Mouse (Mus musculus) forebrain, embryonic 14.5 days (tissue): ENCODE measurements around the gene Tns1. TPM values are rescaled to one million over a fixed set of nuclear protein-coding genes. Genes with fewer than 3 reads are reported as not detected.

Experiments used
- ATAC-seq: fragments of 200-750 bp; cut with Nextera tagmentation; 2 replicates; pipeline ENCODE4 v1.8.0; 2017; ENCODE audit warnings: mild to moderate bottlenecking, moderate library complexity
- DNase-seq: peaks from one replicate; pipeline ENCODE4 v3.0.0-alpha.2; 2015; ENCODE audit warnings: low spot score
- H3K27ac ChIP-seq: fragments of 300-500 bp; sonication (generic); 2 replicates; pipeline ENCODE4 v1.5.1; 2014; ENCODE audit warnings: low read depth, mild to moderate bottlenecking, control low read depth, low read length, moderate library complexity
- H3K27me3 ChIP-seq: fragments of 300-500 bp; sonication (generic); replicated peaks from 2 replicates; pipeline ENCODE4 v1.6.1; 2014; ENCODE audit warnings: low read length, control low read depth, mixed read lengths; ENCODE audit not compliant: control insufficient read depth, insufficient read depth
- H3K36me3 ChIP-seq: fragments of 300-500 bp; sonication (generic); 2 replicates; pipeline ENCODE4 v1.6.1; 2014; ENCODE audit warnings: low read length, control low read depth; ENCODE audit not compliant: control insufficient read depth, insufficient read depth
- H3K4me1 ChIP-seq: fragments of 300-500 bp; sonication (generic); 2 replicates; pipeline ENCODE4 v1.6.1; 2014; ENCODE audit warnings: antibody characterized with exemption, low read length, control low read depth; ENCODE audit not compliant: control insufficient read depth, insufficient read depth
- H3K4me2 ChIP-seq: fragments of 300-500 bp; sonication (generic); 2 replicates; pipeline ENCODE4 v1.6.1; 2014; ENCODE audit warnings: mild to moderate bottlenecking, control low read depth, low read length
- H3K4me3 ChIP-seq: fragments of 300-500 bp; sonication (generic); 2 replicates; pipeline ENCODE4 v1.5.1; 2014; ENCODE audit warnings: low read depth, low read length, control low read depth
- H3K9ac ChIP-seq: fragments of 300-500 bp; sonication (generic); 2 replicates; pipeline ENCODE4 v1.6.1; 2014; ENCODE audit warnings: mild to moderate bottlenecking, low read length, control low read depth, moderate library complexity
- H3K9me3 ChIP-seq: fragments of 300-500 bp; sonication (generic); replicated peaks from 2 replicates; pipeline ENCODE4 v1.6.1; 2016; ENCODE audit warnings: low read length, control low read depth, mixed read lengths; ENCODE audit not compliant: control insufficient read depth
- WGBS: fragments of 180-500 bp; shearing (Covaris S2); extraction: QIAGEN DNeasy Blood & Tissue Kit; methylation state at CpG from one replicate; pipeline ENCODE4 v1.1.7; 2014; 5-methylcytosine and 5-hydroxymethylcytosine counted together
- polyA plus RNA-seq: library from polyadenylated mRNA; unstranded; fragments of >200 nt; fragmentation: Nextera tagmentation; extraction: Ambion mirVana; gene quantifications from 2 replicates; pipeline ENCODE4 v1.2.1, GENCODE M21; 2014

Gene Tns1
- polyA plus RNA-seq, 1 experiment from 2014 or later, result 7.7 TPM

DNA sequence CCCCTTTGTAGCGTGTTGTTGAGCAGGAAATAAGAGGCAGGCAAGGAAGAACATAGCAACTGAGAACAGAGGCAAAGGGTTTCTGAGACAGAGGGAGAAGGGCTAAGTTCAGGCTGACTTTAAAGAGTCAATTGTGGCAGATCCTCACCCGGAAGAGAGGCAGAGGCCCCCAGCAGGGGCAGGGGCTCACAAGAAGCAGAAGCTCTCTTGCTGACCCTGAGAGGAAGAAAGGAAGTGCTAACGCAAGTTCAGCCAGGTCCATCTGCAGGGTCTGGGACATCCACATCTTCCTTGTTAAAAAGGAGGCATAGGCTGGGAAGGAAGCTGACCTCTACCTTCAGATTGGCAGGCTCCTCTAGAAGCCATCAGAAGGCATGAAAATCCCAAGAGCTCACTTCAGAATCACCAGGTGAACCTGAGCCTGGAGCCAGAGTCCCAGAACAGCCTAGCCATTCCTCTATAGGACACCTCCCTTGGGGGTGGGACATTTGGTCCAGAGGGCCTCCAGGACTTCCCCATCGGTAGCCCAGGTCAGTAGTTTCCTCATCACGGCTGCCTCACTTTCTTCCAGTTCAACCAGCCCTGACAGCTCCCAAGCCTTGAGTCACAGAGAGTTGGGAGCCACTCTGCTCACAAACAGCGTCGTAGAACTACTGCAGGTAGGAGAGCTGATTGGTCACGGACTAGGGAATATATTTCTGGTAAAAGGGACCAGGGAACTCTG, 29.4 kb upstream of the Tns1 start, which contains the start of gene Cxcr2:
Gene Cxcr2 (plus strand): TSS at position 529 of the 724 bp plus-strand sequence.
- no peak for DNase-seq
- no peaks in the 10 kb centered on the region for H3K4me1 ChIP-seq
- no peaks in the 10 kb centered on the region for H3K36me3 ChIP-seq
- H3K27me3 ChIP-seq, result no peaks in the 10 kb centered on the region
- H3K4me3 ChIP-seq, result no peak within 1 kb of the TSS
- H3K27ac ChIP-seq, result no peak within 1 kb of the TSS
- WGBS, result 79% methylated on average over 8 of the region's 8 CpGs
- no peak for ATAC-seq
- no peak within 1 kb of the TSS for H3K9ac ChIP-seq
- H3K4me2 ChIP-seq, result no peak within 1 kb of the TSS
- H3K9me3 ChIP-seq, result no peaks in the 10 kb centered on the region

DNA sequence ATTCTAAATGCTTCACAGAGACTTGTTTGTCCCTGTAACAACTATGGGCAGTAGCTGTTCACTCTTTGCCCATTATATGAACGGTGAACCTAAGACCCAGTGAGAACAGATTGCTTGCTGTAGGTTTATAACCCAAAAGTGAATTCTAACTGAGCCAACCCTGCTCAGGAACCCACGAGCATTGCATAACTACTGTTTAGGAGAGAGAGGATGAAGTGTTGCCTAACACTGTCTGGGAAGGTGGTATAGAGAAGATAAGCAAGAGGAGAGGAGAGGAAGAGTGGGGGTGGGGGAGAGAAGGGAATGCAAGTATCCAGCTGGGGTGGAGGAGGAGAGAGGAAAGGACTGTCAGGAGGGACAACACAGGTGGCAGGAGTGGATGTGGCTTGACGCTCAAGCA, 26.8 kb upstream of the Tns1 start:
- Histone ChIP-seq H3K4me2 (no peak overlapping the region), H3K9ac (no peak overlapping the region), H3K4me1 (no peaks in the 10 kb centered on the region), H3K4me3 (no peak overlapping the region), H3K36me3 (no peaks in the 10 kb centered on the region), H3K27ac (no peak overlapping the region), H3K27me3 (no peaks in the 10 kb centered on the region), H3K9me3 (no peaks in the 10 kb centered on the region)
- DNase-seq (no peak), ATAC-seq (no peak)
- WGBS, result 84% methylated on average over 3 of the region's 3 CpGs

DNA sequence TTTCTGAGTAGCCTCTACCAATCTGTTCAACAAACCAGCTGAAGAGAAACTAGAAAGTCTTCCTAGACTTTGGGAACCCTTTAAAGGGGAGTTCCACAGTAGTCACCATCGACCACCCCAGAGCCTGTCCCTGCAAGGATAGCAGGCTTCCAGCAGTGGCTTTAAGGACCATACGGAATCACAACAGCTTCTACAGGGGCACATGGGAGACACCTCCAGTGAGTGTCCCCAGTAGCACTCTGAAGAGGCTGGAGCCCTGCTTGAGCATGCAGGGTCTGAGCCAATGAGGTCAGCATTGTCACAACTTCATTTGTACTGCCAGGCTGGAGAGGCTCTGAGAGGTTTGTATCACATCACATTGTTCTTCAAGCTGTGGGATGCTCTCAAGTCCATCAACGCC, 25.9 kb upstream of the Tns1 start:
- H3K4me2 ChIP-seq, result no peak overlapping the region
- H3K4me1 ChIP-seq, result no peaks in the 10 kb centered on the region
- no peaks in the 10 kb centered on the region for H3K27me3 ChIP-seq
- no peak overlapping the region for H3K9ac ChIP-seq
- no peaks in the 10 kb centered on the region for H3K9me3 ChIP-seq
- WGBS, result 62% methylated on average over 3 of the region's 3 CpGs
- no peaks in the 10 kb centered on the region for H3K36me3 ChIP-seq
- no peak for ATAC-seq
- no peak overlapping the region for H3K4me3 ChIP-seq
- no peak overlapping the region for H3K27ac ChIP-seq
- no peak for DNase-seq

DNA sequence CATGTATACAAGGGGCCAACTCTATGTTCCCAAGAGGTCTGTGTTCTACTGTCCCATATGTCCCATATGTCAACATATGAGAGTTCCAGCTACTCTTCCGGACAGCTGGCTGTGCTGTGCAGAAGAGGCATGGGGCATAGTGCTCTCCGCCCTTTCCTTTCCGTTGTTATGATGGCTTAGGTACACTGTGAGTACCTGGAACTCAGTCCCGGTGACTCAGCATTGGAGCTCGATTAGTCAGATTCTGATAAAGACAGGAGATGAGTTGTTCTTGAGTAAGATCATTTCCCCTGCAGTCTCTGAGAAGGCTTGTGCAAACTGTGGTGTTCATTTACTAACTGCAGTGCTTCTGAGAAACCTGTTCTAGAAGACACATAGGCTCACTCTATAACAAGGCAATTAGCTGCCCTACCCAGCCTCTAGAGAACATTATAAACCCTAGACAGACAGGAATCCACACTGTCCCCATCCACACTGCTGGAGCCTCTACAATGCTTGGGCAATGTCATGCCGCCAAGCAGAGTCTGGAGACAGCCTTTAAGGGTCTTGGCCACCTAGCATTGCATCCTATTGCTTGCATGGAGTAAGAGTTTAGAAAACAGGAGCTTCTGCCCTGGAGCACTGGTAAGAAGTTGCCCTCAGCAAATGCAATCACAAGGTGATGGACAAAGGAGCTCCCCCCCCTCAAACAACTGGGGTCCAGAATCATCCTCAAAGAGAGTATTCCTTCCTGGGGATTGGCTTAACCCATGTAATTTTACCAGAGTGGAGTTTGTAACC, 25.0 kb upstream of the Tns1 start:
- H3K27ac ChIP-seq, result no peak overlapping the region
- H3K4me2 ChIP-seq, result no peak overlapping the region
- H3K27me3 ChIP-seq, result no peaks in the 10 kb centered on the region
- ATAC-seq, result no peak
- no peaks in the 10 kb centered on the region for H3K9me3 ChIP-seq
- no peaks in the 10 kb centered on the region for H3K4me1 ChIP-seq
- 93% methylated on average over 6 of the region's 6 CpGs for WGBS
- no peak overlapping the region for H3K9ac ChIP-seq
- no peak for DNase-seq
- H3K4me3 ChIP-seq, result no peak overlapping the region
- no peaks in the 10 kb centered on the region for H3K36me3 ChIP-seq

DNA sequence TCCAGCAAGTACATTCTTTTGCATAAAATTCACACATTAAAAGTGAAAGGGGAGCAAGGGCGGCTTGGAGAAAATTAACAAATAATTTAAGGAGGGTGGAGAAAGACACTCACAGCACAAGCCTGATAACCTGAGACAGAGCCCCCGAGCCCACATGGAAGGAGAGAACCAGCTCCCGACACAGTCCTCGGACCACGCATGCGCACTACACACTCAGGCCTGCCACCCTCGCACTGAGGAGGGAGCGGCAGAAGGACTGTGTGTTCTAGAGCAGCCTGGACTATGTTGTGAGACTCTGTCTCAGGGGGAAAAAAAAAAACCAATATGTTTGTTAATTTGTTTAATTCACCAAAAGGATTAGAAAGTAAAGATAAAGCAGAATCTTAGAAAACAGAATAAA, 17.5 kb upstream of the Tns1 start:
- no peaks in the 10 kb centered on the region for H3K27me3 ChIP-seq
- ATAC-seq (no peak), DNase-seq (no peak)
- no peak overlapping the region for H3K9ac ChIP-seq
- H3K9me3 ChIP-seq, result no peaks in the 10 kb centered on the region
- WGBS, result 82% methylated on average over 8 of the region's 8 CpGs
- H3K4me2 ChIP-seq, result no peak overlapping the region
- no peaks in the 10 kb centered on the region for H3K36me3 ChIP-seq
- H3K27ac ChIP-seq, result no peak overlapping the region
- H3K4me3 ChIP-seq, result no peak overlapping the region
- no peaks in the 10 kb centered on the region for H3K4me1 ChIP-seq

DNA sequence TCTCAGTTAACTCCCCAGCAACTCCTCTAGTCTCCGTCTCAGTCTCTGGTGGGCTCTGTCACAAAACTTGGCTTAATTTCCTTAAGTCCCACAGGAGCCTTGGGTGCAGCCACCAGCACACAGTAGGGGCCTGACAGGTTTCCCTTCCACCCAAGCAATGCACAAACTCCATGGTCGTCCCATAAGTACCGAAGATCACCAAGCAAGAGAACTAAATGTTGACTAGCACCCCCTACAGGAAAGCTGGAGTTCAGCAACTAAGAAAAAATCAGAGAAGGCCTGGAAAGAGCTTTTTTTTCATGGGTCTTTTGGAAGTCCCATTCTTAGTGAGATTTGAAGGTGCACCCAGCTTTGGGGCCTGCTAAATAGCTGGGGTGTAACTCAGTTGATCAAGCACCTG, 15.2 kb upstream of the Tns1 start:
- no peaks in the 10 kb centered on the region for H3K27me3 ChIP-seq
- WGBS, result 69% methylated on average over 3 of the region's 3 CpGs

DNA sequence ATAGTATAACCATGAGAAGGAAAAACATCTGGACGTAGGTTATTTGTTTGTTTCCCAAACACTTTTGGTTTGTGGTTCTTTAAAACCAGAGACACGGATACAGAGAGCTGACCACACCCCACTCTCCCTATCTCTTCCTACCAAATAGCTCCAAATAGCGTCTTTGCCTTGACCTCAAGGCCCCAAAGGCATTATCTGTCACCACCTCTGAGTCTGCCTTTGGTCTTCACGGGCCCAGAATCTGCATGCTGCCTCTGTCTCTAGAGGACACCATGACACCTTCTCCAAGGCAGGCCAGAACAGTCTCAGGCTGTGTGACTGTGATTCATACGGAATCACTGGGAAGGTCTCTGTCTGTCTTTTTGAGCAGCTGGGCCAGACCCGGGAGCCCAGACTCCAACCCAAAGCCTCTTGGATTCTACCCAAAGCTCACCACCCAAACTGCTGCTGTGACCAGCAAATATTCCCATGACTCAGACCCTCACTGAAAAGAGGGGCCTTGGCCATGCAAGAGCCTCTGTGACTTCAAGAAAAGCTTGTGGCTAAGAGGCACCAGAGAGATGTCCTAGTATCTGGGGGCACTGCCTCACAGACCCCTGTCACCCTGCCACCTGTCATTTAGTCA, 11.2 kb upstream of the Tns1 start:
- Histone ChIP-seq H3K4me2 (no peak overlapping the region), H3K4me3 (no peak overlapping the region), H3K36me3 (no peaks in the 10 kb centered on the region), H3K27me3 (no peaks in the 10 kb centered on the region), H3K27ac (no peak overlapping the region), H3K9ac (no peak overlapping the region), H3K9me3 (no peaks in the 10 kb centered on the region), H3K4me1 (no peaks in the 10 kb centered on the region)
- no peak for DNase-seq
- no peak for ATAC-seq
- 88% methylated on average over 6 of the region's 6 CpGs for WGBS

More for the DNA sequence above, 15.2 kb upstream of the Tns1 start:
- H3K9me3 ChIP-seq, result no peaks in the 10 kb centered on the region
- no peak overlapping the region for H3K4me2 ChIP-seq
- H3K27ac ChIP-seq, result no peak overlapping the region
- H3K36me3 ChIP-seq, result no peaks in the 10 kb centered on the region
- ATAC-seq (no peak), DNase-seq (no peak)
- no peak overlapping the region for H3K4me3 ChIP-seq
- no peaks in the 10 kb centered on the region for H3K4me1 ChIP-seq
- no peak overlapping the region for H3K9ac ChIP-seq

DNA sequence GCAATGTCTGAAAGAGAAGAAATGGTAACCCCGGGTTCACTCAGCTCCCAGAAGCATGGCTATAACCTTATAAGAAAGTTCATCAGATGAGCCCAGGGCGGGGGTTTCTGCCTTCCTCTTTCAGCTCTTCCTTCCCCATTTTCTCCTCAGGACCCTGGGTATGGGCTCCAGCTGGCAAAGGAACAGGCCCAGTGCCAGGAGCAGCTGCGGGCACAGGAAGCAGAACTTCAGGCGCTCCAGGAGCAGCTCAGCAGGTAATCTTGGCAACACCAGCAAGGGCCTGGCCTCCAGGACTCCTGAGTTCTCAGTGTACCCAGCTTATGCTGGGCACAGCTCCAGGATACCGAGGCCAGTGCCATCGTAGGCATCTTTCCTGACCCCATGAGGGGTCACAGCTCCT, 9.7 kb upstream of the Tns1 start:
- H3K4me3 ChIP-seq, result no peak overlapping the region
- no peaks in the 10 kb centered on the region for H3K9me3 ChIP-seq
- DNase-seq (no peak), ATAC-seq (no peak)
- no peaks in the 10 kb centered on the region for H3K36me3 ChIP-seq
- no peaks in the 10 kb centered on the region for H3K27me3 ChIP-seq
- no peak overlapping the region for H3K9ac ChIP-seq
- no peak overlapping the region for H3K4me2 ChIP-seq
- WGBS, result 80% methylated on average over 6 of the region's 6 CpGs
- H3K27ac ChIP-seq, result no peak overlapping the region
- H3K4me1 ChIP-seq, result no peaks in the 10 kb centered on the region

DNA sequence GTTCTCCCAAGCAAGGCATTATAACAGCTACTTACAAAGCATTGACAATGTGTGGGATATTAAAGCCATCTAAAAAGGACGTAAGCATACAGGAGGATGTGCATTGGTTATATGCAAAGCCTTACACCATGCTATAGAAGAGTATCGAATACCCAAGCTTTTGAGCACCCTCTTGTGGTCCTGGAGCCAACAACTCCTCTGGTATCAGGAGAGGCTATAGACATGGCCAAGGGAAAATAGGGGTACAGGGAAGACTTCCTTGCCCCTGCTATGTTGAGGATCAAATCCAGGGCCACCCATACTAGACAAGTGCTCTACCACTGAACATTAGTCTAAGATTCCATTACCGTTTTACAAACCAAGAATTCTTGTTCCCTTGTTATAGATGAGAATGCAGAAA, 7.8 kb upstream of the Tns1 start:
- no peaks in the 10 kb centered on the region for H3K27me3 ChIP-seq
- no peak overlapping the region for H3K9ac ChIP-seq
- no peak overlapping the region for H3K4me2 ChIP-seq
- DNase-seq (no peak), ATAC-seq (no peak)
- no peaks in the 10 kb centered on the region for H3K36me3 ChIP-seq
- H3K9me3 ChIP-seq, result no peaks in the 10 kb centered on the region
- WGBS, result 73% methylated on average over 3 of the region's 3 CpGs
- H3K27ac ChIP-seq, result no peak overlapping the region
- no peaks in the 10 kb centered on the region for H3K4me1 ChIP-seq
- no peak overlapping the region for H3K4me3 ChIP-seq
